Mouse (Mus musculus) bone marrow, adult 2 months (tissue): ENCODE data around the gene Scn3b.

Experiments
- CTCF ChIP-seq: fragments of 200-500 bp; IDR thresholded peaks from 2 replicates; pipeline ENCODE4 v1.5.1; 2011; ENCODE audit warnings: low read length, control low read depth; ENCODE audit not compliant: control insufficient read depth, insufficient read depth
- POLR2A ChIP-seq: fragments of 200-500 bp; IDR thresholded peaks from 2 replicates; pipeline ENCODE4 v1.6.1; 2011; ENCODE audit warnings: low read depth, mild to moderate bottlenecking, control low read depth, low read length, borderline replicate concordance; ENCODE audit not compliant: control insufficient read depth

DNA sequence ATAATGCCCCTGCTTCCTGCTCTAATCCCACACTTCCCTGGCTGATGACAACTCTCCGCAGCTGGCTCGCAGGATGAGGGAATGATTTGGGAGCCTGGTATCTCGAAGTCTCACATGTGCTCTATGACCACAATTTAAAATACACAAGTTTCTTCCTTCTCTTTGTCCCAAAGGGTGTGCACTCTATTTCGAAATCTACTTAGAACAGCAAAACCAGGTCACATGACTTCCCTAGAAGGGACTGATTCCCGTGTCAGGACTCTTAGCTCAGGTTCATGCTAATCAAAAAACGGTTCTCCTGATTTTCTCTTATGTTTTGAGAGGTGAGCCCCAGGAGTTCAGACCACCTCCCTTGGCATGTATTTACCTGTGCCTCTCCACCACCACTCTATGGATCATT lies 5.1 kb upstream of the Scn3b start:
- no peak for TF ChIP-seq CTCF
- no peak for TF ChIP-seq POLR2A
